Mouse (Mus musculus): Measurements from ENCODE around the gene Pigo.
A peak's percentile ranks its signal among the peaks of the same experiment; 100 is the strongest.

Pigo gene

DNA sequence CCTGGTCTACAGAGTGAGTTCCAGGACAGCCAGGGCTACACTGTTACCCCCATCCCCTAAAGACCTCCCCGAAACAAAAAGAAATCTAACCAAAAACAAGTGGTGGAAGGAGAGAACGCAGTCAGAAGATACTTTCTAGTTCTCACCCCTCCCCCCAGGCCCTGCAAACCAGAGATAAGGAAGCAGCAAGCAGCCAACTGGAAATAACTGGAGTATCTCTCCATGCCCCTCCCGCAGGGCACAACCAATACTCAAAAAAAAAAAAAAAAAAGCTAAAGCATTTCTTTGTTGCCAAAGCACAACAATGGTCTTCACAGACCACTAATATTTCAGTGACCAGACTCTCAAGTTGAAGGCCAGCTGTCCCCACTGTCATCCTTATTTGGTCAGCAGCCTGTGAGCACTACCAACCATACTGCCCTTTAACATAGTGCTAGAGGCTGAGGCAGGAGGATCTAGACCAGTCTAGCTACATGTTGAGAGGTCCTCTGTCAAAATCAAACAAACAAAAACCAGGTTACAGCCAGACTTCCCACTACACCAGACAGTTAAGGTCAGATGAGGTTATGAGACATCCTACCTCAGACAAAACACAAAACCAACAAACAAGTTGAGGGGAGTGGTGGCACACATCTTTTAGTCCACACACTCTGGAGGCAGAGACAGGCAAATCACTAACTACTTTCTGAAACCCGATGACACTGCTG, 12.4 kb upstream of the Pigo start:
- no peak for DNase-seq (ENCODE audit: low read depth)

DNA sequence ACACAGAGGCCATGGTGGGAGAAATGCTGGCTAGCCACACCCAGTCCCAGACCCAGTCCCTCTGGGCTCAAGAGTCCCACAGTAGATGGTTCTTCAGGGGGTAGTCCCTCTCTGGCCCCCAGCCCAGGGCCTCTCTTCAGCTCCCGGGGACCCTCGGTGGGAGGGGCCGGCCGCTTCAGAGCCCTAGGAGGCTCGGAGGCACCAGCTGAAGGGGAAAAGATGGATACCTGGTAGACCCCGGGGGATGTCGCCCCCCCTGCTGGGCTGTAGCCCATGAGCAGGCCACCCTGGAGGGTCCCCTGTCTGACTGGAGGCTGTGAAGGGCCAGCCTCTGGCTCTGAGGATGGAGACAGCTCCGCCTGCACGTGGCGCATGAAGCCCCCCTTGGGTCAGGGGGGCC, 10.7 kb upstream of the Pigo start:
- DNase-seq (ENCODE audit: low read depth), result no peak

DNA sequence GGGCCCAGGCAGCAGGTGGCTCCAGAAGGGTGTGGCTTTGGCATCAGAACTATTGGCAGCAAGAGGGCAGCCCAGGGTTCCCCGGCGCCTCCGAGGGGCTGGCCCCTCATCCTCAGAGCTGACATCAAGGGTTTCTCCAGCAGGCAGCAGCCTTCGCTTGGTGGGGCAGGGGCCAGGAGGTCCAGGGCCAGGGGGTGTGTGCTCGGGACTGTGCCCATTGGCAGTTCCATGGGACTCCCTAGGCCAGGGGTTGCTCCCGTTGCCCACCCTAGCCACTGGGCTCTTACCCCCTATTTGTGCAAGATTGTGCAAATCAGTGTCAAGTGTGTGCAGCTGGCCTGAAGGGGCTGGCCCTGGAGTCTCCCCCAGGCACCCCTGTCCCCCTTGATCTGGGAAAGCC, 10.2 kb upstream of the Pigo start:
- no peak for DNase-seq (ENCODE audit: low read depth)

DNA sequence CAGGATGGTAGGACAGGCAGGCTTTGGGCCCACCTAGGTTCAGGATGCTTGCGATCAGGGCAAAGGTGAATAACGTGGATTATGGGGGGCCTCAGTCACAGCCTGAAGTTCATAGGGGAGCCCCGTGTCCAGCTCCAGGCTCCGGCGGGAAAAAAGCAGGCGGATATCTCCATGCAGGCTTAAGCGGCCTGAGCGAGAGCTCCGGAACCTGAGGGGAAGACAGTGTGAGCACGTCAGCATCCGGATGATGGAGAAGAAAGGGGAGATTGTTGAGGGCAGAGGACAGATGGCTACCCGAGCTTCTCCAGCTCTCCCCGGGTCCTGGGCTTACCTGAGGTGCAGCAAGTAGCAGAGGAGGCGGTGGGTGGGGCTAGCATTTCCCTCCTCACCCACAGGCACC, 7.9 kb upstream of the Pigo start:
- no peak for DNase-seq (ENCODE audit: low read depth)

DNA sequence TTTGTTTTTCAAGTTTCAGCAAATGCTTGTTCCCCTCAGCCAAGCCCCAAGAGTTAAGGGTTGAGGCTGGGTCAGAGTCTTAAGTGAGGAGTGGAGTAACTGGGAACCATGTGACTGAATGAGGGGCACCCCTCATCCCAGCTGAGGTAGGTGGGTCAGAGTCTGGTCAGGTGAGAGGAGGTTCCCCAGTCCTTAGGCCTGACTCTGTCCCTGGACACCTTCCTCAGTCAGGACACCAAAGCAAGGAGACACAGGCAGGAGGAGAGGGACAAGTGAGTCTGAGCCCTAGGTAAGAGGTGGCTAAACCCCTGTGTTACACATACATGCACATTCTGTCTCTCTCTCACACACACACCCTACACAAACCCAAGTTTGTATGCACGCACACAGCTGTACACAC, 6.9 kb upstream of the Pigo start:
- DNase-seq (ENCODE audit: low read depth), result no peak

DNA sequence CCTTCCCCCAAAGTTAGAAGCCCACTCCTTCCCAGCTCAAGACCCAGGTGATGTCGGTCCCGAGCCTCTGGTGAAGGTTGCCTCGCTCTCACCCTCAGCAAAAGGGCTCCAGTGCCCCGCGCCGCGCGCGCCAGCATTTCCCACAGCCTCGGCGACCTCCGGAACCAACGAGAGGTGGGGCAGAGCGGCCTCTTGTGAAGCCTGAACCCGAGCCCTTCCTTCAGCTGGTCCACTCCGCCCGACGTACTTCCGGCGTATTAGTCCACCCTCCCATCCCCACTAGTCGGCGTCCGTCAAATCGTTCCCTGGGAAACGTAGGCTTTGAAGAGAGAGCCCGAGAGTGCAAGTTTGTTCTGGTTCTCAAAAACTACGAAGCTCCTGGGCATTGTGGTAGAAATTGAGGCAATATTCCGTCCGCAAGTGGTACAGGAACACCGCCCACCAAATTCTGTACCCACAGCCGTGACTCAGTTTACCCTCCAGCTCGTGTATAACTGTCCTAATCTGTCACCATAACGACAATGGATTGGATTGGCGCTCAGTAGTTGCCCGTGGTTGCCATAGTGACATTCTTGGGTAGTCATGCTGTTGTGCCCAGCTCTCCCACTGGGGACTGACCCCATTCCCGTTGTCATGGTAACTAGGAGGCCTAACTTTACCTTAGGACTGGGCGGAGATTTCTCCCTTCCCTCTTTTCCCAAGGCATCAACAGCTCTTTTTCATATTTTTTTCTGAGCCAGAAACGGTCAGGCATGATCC, 5.8 kb upstream of the Pigo start, which contains the start of gene Stoml2:
Gene Stoml2 (minus strand): TSS at position 474 of the 759 bp plus-strand sequence.
- peak; percentile 94 for DNase-seq (ENCODE audit: low read depth)

DNA sequence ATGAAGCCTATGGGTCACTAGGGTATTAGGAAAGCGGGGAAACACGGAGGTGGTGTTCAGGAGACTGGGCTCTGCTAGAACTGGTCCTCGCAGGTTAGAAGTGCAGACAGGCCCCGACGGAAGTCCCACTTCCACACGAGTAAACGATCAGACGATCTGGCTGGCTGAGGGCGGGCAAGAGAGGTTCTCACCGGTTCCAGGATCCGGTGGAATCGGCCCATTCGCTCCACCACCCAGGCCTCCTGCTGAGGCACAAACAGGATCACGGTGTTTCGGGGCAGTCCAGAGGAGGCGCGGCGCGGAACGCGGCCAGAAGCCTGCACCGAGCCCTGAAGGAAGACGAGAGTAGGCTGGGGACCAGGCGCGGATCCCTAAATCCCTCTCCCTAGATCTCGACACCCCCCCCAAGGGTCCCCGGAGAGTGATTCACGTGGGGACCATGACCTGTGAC, 5.2 kb upstream of the Pigo start:
- DNase-seq (ENCODE audit: low read depth), result peak; percentile 59

DNA sequence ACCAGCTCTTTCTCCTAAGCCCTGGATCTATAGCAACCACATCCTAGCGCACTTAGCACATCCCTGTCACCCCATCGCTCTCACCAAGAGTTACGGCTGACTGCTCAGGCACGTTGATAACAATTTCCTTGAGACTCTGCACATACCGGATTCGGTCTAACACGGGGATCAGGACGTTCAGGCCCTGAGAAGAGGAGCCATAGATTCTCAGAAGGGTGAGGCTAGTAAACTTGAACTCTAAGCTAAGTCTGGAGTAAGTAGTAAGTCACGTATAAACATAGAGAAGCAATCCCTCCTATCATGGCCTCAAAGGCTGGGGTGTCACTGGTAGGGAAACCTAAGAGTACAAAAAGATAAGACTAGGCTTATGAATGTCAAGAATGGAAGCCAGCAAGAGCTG, 4.7 kb upstream of the Pigo start:
- DNase-seq (ENCODE audit: low read depth), result no peak

DNA sequence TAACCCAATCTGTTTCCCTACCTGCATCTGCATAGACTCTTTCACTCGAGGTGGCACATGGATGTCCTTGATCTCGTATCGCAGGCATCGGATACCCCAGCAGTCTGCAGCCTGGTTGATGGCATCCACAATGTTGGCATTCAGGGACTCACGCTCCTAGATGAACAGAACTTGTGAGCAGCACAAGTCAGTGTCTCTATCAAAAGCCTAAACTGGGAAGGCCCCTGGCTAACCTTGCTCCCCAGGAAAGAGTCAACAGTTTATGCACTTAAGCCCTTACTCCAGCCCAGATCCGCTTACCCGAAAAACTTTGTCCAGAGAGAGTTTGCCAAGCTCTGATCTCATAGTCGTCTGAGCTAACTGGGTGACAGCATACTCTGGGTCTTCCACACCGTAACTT, 4.1 kb upstream of the Pigo start:
- no peak for DNase-seq (ENCODE audit: low read depth)

DNA sequence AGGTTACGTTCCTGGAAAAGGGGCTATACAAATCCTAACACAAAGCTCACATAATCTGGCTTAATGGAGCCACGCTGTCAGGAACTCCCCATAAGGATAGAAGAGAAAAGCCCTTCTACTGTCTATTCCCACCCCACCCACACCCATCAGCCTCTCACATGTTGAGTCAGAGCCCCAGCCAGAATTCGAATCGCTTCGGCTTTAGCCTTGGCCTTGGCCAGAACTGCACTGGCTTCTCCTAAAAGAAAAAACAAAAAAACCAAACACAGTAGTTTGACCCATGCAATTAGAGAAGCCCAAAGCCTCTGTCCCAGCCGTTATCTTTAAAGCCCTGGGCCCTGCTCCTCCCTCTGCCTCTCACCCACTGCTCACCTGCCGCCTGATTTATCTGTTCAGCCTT, 3.5 kb upstream of the Pigo start:
- no peak for DNase-seq (ENCODE audit: low read depth)

DNA sequence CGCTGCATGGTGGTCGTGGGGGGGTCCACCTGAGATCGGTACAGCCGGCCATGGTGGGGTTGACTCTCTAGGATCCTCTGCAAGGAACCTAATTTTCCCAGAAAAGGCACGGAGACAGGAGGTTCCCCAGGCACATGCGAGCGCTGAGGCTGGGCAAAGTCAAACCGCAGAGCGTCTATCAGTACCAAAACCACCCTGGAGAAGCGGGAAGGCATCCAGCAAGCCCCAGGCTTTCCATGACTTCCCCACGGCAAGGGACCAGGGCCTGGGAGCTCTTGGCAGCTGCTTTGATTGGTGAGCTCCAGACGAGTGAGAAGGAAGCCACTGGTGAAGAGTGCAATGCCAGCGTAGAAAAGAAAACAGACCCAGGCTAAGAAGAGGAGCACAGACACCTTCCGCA, 946 bp downstream of the Pigo start:
- DNase-seq (ENCODE audit: low read depth), result no peak

DNA sequence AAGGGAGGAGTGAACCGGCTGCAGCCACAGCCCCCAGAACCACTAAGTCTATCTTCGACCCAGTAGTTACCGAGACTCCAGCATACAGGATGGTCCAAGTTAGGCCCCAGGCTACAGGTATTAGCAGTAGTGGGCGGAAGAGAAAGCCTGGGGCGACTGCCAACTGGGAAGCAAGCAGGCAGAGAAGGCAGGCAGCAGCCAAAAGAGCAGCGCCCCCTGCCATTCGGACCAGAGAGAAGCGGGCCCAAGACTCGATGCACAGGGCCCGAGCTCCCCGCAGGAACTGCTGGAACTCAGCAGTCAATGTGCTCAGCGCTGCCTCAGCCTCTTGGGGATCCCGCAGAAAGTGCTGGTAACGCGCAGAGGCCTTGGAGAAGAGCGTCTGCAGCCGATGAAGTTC, 4.3 kb downstream of the Pigo start:
- DNase-seq (ENCODE audit: low read depth), result no peak

DNA sequence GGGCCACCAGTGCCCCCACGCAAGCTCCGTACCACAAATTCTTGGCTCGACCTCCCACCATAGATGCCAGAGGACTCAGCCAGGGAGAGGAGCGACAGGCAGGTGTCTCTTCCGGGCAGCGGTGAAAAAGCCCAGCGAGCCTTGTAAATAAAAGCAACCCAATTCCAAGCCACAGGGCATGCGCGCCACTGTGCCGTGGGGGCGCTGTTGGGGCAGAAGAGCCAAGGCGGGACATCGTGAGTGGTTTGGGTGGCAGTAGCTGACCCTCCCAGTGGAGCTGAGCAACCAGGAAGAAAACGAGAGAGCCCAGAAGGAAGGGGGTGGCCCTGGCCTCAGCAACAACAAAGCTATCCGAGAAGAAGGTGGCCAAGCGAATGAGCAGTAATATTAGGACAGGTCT, 4.7 kb downstream of the Pigo start:
- DNase-seq (ENCODE audit: low read depth), result no peak

DNA sequence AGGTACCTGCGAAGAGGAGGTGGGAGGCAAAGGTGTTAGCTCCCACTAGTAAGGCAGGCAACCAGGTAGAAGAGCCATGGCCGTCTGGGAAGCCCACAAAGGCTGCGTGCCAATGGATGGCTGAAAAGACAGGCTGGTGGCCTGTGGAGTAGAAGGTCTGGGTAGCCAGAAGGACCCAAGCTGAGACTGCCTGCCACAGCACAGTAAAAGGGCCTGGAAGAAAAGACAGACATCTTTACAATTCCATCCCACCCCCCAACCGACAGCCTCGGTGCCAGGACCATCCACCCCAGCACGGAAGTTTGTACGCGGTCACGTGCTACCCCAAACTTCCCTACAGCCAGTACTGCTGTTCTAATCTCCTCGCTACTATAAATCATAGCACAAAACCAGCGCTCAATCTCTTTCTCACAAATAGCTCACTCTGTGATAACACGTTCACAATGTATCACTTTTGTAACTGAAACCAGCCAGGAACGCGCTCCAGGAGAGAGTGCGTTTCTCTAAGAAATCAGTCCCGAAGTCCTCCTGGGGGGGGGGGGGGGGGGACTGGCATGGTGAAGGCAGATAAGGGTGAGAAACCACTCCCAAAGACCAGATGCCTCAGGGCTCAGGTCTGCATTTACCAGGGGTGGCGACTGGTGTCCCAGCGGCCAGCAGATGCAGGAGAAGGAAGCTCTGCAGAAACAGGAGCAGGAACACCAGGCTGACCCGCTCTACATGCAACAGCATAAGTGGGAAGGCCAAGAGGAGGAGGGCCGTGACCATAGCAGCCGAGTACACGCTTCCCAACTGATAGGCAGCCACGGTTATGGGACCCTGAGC, 5.8 kb downstream of the Pigo start:
- no peak for DNase-seq (ENCODE audit: low read depth)

DNA sequence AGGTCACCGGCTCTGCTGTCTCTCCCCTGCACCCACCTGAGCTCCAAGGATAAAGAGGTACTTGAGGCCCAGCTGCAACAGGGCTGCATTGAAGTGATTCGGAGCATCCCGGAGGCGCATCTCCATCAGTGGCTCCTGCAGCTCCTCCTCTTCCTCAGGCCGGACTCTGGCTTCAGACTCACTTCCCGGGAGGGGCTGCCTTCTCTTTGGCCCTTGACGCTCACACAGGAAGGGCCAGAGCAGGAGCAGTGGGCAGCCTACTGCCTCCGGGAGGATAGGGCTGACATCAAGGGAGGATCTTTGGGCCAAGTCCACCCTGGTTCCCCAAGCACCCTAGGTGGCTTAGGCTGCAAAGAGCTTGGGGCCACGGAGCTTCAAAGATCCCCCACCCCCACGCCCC, 6.4 kb downstream of the Pigo start:
- DNase-seq (ENCODE audit: low read depth), result no peak

DNA sequence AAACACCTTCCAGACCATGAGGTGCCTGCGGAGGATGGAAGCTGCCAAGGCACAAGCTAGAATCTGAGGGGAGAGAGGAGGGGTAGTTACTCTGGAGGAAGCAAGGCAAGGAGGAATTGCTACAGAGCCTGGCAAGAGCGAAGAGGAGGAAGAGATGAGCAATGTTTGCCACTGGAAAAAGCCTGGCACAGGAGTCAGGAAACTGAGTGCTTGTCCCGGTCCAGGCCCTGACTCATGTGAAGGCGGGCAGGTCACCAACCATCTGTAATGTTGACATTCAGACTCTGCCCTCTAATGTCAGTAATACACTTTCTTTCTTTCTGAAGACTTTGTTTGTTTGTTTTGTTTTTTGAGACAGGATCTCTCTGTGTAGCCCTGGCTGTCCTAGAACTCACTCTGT, 7.5 kb downstream of the Pigo start:
- peak; percentile 33 for DNase-seq (ENCODE audit: low read depth)

DNA sequence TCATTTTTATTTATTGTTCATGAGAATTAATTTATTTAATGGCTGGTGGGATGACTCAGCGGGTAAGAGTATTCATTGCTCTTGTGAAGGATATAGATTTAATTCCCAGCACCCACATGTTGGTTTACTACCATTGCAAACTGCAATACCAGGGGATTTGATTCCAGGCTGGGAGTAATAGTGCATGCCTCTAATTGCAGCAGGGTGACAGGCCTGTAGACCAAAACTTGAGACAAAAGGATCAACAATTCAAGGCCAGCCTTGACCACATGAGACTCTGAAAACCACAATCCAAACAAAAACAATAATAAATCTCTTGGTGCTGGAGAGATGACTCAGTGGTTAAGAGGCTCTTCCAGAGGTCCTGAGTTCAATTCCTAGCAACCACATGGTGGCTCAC, 13.5 kb downstream of the Pigo start:
- peak; percentile 76 for DNase-seq (ENCODE audit: low read depth)

DNA sequence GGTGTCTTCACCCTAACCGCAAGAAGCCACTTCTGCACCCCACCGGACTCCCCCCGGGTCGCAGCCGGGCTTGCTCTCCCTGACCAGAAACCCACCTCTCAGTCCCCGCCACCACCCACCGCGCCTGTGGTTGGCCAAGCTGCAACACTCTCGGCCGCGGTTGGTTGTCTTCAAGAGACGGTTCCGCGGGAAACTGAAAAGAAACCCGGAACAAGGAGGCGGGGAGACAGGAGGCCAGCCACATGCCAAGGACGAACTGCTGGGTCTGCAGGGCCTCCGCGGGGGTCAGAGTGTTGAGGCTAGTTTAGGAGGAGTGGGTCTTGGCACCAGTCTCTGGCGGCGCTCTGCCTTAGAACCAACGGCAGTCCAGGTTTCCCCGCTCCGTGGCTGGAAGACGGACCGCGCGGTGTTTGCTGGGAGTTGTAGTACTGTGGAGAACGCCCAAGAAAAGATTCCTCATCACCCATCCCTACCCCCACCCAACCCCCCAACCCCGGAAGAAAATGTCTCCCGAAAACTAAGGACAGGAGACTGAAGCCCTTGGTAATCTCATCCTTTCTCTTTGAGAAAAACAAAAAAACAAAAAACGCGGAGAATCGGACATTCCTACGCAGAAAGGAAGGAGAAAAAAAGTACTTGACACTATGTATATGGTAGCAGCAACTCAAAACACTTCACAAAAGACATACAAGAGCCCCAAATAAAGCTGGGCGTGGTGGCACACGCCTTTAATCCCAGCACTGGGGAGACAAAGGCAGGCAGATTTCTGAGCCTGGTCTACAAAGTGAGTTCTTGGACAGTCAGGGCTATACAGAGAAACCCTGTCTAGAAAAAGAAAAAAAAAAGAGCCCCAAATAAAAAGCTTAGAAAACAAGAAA, 15.2 kb downstream of the Pigo start, which contains the start of gene Fancg:
Gene Fancg (minus strand): TSS at position 346 of the 878 bp plus-strand sequence.
- DNase-seq (ENCODE audit: low read depth), result peak; percentile 79

DNA sequence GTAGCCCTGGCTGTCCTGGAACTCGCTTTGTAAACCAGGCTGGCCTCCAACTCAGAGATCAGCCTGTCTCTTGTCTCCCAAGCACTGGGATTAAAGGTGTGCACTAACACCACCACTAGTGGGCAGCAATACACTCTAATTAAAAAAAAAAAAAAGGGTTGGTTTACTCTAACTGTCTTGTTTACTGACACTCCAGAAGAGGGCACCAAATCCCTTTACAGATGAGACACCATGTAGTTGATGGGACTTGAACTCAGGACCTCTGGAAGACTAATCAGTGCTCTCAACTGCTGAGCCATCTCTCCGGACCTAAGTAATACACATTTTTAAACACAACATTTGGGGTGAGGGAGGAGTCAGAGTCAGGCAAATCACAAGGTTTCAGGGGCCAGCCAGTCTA, 19.9 kb downstream of the Pigo start:
- peak; percentile 76 for DNase-seq (ENCODE audit: low read depth)

DNA sequence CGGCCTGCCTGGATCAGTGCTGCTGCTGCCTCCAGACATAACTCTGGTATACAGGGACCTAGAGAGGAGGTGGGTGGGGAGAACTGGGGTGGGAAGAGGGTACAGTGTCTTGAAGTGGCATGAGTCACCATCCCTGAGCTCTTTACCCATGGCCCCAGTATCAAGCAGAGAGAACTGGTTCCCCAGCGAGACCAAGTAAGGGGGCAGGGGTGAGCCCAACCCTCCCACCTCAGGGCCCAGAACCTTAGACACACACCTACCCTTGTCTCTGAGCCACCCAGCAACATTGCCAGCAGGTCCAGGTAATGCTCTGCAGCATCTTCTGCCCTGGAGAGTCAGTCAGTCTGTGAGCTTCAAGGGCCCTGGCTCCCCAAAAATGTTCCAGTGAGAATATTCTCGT, 20.7 kb downstream of the Pigo start:
- DNase-seq (ENCODE audit: low read depth), result no peak

DNA sequence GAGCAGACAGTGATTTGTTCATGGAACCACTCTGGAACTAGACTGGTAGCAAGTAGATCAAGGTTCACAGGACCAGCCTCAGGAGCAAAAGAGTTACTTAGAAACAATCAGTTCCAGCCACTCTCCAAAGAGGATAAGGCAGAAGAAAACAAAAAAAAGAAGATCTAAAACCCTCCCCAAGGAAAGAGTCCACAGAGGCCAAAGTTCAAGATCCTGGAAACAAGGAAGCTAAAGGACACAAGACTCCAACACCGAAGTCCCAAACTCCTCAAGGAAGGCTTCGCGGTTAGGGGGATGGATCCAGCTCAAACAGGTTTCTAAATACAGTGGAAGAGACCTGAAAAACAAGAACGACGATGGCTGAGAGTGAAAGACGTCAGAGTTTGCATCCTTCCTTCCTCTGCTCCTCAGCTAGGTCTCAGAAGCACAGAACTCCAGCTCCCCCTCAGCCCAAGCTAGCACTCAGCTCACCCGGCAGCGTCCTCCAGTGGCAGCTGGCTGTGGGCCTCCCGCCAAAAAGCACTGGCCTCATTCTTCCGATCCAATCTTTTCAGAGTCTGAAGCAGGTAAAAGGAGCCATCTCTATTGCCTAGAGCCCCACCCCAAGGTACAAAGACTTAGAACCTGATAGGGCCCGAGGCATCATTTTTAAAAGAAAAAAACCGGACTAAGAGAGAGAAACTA, 22.7 kb downstream of the Pigo start:
- DNase-seq (ENCODE audit: low read depth), result no peak

All from NIH3T3 (cell line).